Mouse (Mus musculus) adrenal gland, postnatal 36 days (tissue): ENCODE measurements around the gene Ppfibp2. TPM values are rescaled to one million over a fixed set of nuclear protein-coding genes. Genes with fewer than 3 reads are reported as not detected.

Source experiments
- DNase-seq, 2 experiments: peaks; one replicate each; pipeline ENCODE4 v3.0.0; 2021; ENCODE audit warnings: mixed read lengths in 1 of 2
- total RNA-seq, 2 experiments: library from RNA; stranded (reverse); gene quantifications; 2 replicates each; pipeline ENCODE4 v1.2.3; 2021

Ppfibp2 gene
- total RNA-seq, 2 experiments from 2014 or later = 4.8 to 5.7 TPM

GRCm38 (mm10) chr7:107618028-107618992 lies 23.3 kb downstream of the Ppfibp2 start:
- DNase-seq = no peak

GRCm38 (mm10) chr7:107619225-107619624 lies 24.2 kb downstream of the Ppfibp2 start:
- DNase-seq = no peak

- no peak for DNase-seq
These were observed 25.1 kb downstream of the Ppfibp2 start for GRCm38 (mm10) chr7:107620137-107620536.

GRCm38 (mm10) chr7:107624432-107624831 lies 29.4 kb downstream of the Ppfibp2 start:
- DNase-seq = peak; percentile 15 to 20

- no peak for DNase-seq
These were observed 30.1 kb downstream of the Ppfibp2 start, which contains the start of gene 5330417H12Rik for GRCm38 (mm10) chr7:107625061-107625460. 5330417H12Rik (minus strand) TSS chr7:107625161.

- no peak for DNase-seq
These were observed 30.8 kb downstream of the Ppfibp2 start for GRCm38 (mm10) chr7:107625781-107626180.

GRCm38 (mm10) chr7:107628383-107628782 lies 33.4 kb downstream of the Ppfibp2 start:
- no peak for DNase-seq

- DNase-seq = no peak
These were observed 38.2 kb downstream of the Ppfibp2 start for GRCm38 (mm10) chr7:107633201-107633600.

- no peak for DNase-seq
These were observed 42.4 kb downstream of the Ppfibp2 start for GRCm38 (mm10) chr7:107637398-107637797.

- no peak for DNase-seq
These were observed 43.0 kb downstream of the Ppfibp2 start for GRCm38 (mm10) chr7:107638026-107638425.

GRCm38 (mm10) chr7:107642586-107643275 lies 47.7 kb downstream of the Ppfibp2 start:
- no peak for DNase-seq

GRCm38 (mm10) chr7:107644987-107645386 lies 50.0 kb downstream of the Ppfibp2 start:
- no peak for DNase-seq

- DNase-seq = no peak
These were observed 54.1 kb downstream of the Ppfibp2 start for GRCm38 (mm10) chr7:107648937-107649688.

- no peak for DNase-seq
These were observed 55.0 kb downstream of the Ppfibp2 start for GRCm38 (mm10) chr7:107649990-107650389.

GRCm38 (mm10) chr7:107651821-107652220 lies 56.8 kb downstream of the Ppfibp2 start:
- DNase-seq = no peak

- no peak for DNase-seq
These were observed 61.4 kb downstream of the Ppfibp2 start for GRCm38 (mm10) chr7:107656451-107656850.

GRCm38 (mm10) chr7:107659186-107659918 lies 64.3 kb downstream of the Ppfibp2 start:
- DNase-seq = no peak

GRCm38 (mm10) chr7:107661189-107661842 lies 66.3 kb downstream of the Ppfibp2 start:
- peak; percentile 56 to 69 for DNase-seq

GRCm38 (mm10) chr7:107661843-107662281 lies 66.9 kb downstream of the Ppfibp2 start:
- no peak for DNase-seq

GRCm38 (mm10) chr7:107663621-107664020 lies 68.6 kb downstream of the Ppfibp2 start:
- DNase-seq = no peak
